Mouse (Mus musculus) brown adipose tissue, adult 24 weeks (tissue): ENCODE measurements around the gene Gm8229. TPM values are rescaled to one million over a fixed set of nuclear protein-coding genes. Genes with fewer than 3 reads are reported as not detected.
"Not testable (repeated sequence)": the region's sequence is repeated elsewhere in the genome, so short reads cannot be mapped to it uniquely, and the experiment has no call there.

Experiments used
- H3K27ac ChIP-seq: fragments of 200-500 bp; replicated peaks from 2 replicates; pipeline ENCODE4 v1.5.1; 2012; ENCODE audit warnings: low read depth, mild to moderate bottlenecking, low read length
- H3K4me1 ChIP-seq: fragments of 200-500 bp; 2 replicates; pipeline ENCODE4 v1.6.1; 2012; ENCODE audit warnings: low read length, mixed read lengths; ENCODE audit not compliant: control insufficient read depth, insufficient read depth, insufficient read length
- H3K4me3 ChIP-seq: fragments of 200-500 bp; 2 replicates; pipeline ENCODE4 v1.5.1; 2012; ENCODE audit warnings: low read depth, mild to moderate bottlenecking, low read length, moderate library complexity; ENCODE audit not compliant: insufficient read depth
- polyA plus RNA-seq: library from polyadenylated mRNA; stranded (reverse); fragments of >200 nt; gene quantifications from 2 replicates; pipeline ENCODE4 v1.2.4, GENCODE M21; 2012; ENCODE audit not compliant: missing spikeins, insufficient read depth, insufficient read length

Gm8229 gene
- polyA plus RNA-seq: not detected in 2 replicates

- not testable (repeated sequence) for H3K27ac ChIP-seq, H3K4me1 ChIP-seq, H3K4me3 ChIP-seq
Observed at GRCm38 (mm10) chr14:44365057-44365456, at the start of gene Gm8229. Gm8229 (plus strand) TSS chr14:44365357.

GRCm38 (mm10) chr14:44338484-44338883 is 26.7 kb upstream of the Gm8229 start, which contains the start of gene Gm5930:
Gm5930 (minus strand) TSS chr14:44338584.
- H3K4me3 ChIP-seq, H3K27ac ChIP-seq, H3K4me1 ChIP-seq: not testable (repeated sequence)

- not testable (repeated sequence) for H3K27ac ChIP-seq, H3K4me1 ChIP-seq, H3K4me3 ChIP-seq
Observed at GRCm38 (mm10) chr14:44361416-44361815, 3.7 kb upstream of the Gm8229 start.

GRCm38 (mm10) chr14:44362301-44362700 is 2.9 kb upstream of the Gm8229 start:
- H3K27ac ChIP-seq: not testable (repeated sequence)

GRCm38 (mm10) chr14:44384233-44384632 is 19.1 kb downstream of the Gm8229 start:
- not testable (repeated sequence) for H3K27ac ChIP-seq, H3K4me3 ChIP-seq, H3K4me1 ChIP-seq

More at GRCm38 (mm10) chr14:44362301-44362700, 2.9 kb upstream of the Gm8229 start:
- not testable (repeated sequence) for H3K4me1 ChIP-seq, H3K4me3 ChIP-seq

GRCm38 (mm10) chr14:44410588-44410987 is 45.4 kb downstream of the Gm8229 start, which contains the start of gene Gm3371:
Gm3371 (minus strand) TSS chr14:44410688.
- not testable (repeated sequence) for H3K4me3 ChIP-seq, H3K4me1 ChIP-seq, H3K27ac ChIP-seq

Other genes with a start within 250 kb of the Gm8229 start
- gene Gm3327, start 241.5 kb upstream of the Gm8229 start, polyA plus RNA-seq: not detected in 2 replicates
- not detected in 2 replicates for gene Gm8212, start 167.7 kb upstream of the Gm8229 start, polyA plus RNA-seq
- gene 4930503E14Rik, start 152.1 kb upstream of the Gm8229 start, polyA plus RNA-seq: not detected in 2 replicates
- not detected in 2 replicates for gene Gm8220, start 79.8 kb upstream of the Gm8229 start, polyA plus RNA-seq
- not detected in 2 replicates for gene Gm5930, start 26.8 kb upstream of the Gm8229 start, polyA plus RNA-seq
- gene Gm3371, start 45.3 kb downstream of the Gm8229 start, polyA plus RNA-seq: not detected in 2 replicates
- gene Gm8232, start 68.3 kb downstream of the Gm8229 start, polyA plus RNA-seq: not detected in 2 replicates
- not detected in 2 replicates for gene BC061237, start 127.1 kb downstream of the Gm8229 start, polyA plus RNA-seq
- not detected in 2 replicates for gene Gm17093, start 152.9 kb downstream of the Gm8229 start, polyA plus RNA-seq
- gene Gm8247, start 217.8 kb downstream of the Gm8229 start, polyA plus RNA-seq: not detected in 2 replicates